Mouse (Mus musculus) cerebellum, adult 9-11 months (tissue): Measurements from ENCODE around the gene Gdpgp1.

Experiments used
- DNase-seq: peaks from one replicate; pipeline ENCODE4 v3.0.0; 2022

Gdpgp1 gene

DNA sequence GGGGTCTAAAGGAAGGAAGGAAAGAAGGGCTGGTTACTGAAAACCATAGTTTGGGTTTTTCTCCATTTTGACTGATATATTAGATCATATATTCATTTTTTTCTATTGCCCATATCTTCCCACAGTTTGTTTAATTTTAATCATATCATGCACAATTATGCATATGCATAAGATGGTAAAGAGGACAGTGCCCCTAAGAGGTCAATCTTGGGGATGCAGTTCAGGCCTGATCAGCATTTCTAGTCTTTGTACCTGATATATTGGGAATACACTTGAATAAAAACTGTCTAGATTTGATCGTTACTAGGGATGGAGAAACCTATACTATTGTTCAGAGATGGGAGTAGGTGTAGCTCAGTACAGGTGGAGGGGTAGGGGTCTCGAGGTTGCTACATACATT, 48.3 kb downstream of the Gdpgp1 start:
- no peak for DNase-seq

DNA sequence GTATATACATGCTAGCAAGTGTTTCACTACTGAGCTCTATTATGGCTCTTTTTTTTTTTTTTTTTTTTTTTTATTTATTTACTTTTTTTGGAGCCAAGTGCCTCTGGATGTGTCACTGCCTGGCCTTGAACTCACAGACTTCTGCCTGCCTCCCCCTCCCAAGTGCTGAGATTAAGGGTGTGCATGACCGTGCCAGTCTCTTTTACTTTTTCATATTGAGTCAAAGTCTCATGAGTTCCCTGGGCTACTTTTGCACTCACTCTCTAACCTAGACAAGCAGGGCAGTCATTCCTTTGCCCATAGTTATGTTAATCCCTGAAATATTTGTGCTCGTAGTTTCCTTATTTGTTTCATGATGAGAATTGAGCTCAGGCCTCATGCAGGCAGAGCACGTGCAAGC, 49.0 kb downstream of the Gdpgp1 start:
- DNase-seq, result no peak

DNA sequence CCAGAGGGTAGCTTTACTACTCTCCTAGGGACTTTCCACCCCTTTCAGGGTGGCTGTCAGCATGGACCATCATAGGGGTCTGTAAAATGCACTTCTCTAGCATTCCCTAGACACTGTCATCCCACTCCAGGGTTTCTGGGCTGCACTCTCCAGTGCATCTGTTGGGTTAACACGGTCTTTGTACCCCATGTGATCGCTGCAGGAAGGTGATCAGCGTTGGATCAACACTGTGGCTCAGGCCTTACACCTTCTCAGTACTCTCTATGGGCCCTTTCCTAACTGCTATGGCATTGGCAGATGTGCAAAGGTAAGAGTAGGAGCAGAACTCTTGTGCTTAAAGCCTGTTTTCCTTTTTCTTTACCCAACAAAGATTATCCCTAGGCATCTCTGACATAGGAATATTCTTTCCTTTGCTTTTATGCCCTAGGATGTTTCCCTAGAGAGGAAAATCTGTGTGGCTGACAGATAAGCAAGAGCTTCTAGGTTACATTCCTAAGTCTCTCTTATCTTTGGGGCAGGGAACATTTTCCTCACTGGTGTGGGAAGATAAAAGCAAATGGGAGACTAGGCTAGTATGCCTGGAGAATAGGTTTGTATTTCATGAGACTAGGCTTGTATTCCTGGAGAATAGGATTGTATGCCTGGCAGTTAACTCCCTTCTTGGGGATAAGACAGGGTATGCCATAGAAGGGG, 50.7 kb downstream of the Gdpgp1 start:
- no peak for DNase-seq

- no peak for DNase-seq
Observed at GRCm38 (mm10) chr7:80284391-80284790, 51.7 kb downstream of the Gdpgp1 start.

GRCm38 (mm10) chr7:80285725-80286124, 53.1 kb downstream of the Gdpgp1 start:
- DNase-seq, result no peak

- no peak for DNase-seq
Observed at GRCm38 (mm10) chr7:80287736-80288135, 55.1 kb downstream of the Gdpgp1 start.
